Comparison of ENCODE assay signal across 15 mouse cellular contexts in the genomic region with DNA sequence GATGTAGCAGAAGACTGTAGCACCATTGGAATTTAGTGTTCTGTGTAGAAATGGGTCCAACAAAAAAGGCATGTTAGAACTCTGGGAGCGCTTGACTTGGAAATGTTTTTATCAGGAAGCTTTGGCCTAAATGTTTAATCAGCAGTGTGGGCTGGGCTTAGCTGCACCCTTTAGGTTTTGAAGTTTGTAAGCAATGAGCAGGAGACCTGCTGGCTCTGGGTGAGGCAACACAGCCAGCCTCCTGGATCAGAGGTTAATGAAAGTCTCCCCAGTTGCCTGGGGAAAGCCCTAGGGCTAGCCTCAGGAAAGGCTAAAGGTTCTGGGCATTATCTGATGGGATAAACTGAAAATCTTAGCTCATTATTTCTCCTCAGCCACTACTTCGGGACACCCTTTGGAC. TPM values are rescaled to one million over a fixed set of nuclear protein-coding genes. Genes with fewer than 3 reads are reported as not detected.
"Had no signal": no experiment of that assay in that cellular context is flagged by ENCODE, and none has a peak within 500 bp of the region (broad histone marks: within the 10 kb centered on the region; RNA-seq: fewer than 3 reads in every experiment).

No protein-coding gene starts in this region.

- H3K4me1 ChIP-seq: intestine, embryonic 15.5 days; kidney, embryonic 15.5 days; limb, embryonic 12.5 days; liver, embryonic 13.5 days had no signal

- H3K4me3 ChIP-seq: intestine, embryonic 15.5 days; kidney, embryonic 15.5 days; limb, embryonic 12.5 days; liver, embryonic 13.5 days; neural tube, embryonic 15.5 days had no signal

- H3K4me2 ChIP-seq: intestine, embryonic 15.5 days; kidney, embryonic 15.5 days; limb, embryonic 12.5 days; liver, embryonic 13.5 days; neural tube, embryonic 15.5 days had no signal

- H3K27me3 ChIP-seq: intestine, embryonic 15.5 days; kidney, embryonic 15.5 days; limb, embryonic 12.5 days; liver, embryonic 13.5 days; neural tube, embryonic 15.5 days had no signal

- H3K27ac ChIP-seq: intestine, embryonic 15.5 days; kidney, embryonic 15.5 days; limb, embryonic 12.5 days; liver, embryonic 13.5 days; neural tube, embryonic 15.5 days had no signal

- ATAC-seq: liver, postnatal 0 days had no signal

- DNase-seq: kidney, adult 2 months; kidney, postnatal 14 days; liver; liver, embryonic 13.5 days; liver, postnatal 0 days; right cerebral cortex, postnatal 4 days; spleen, adult 18-20 months; thymus, adult 18-20 months; thymus, postnatal 14 days had no signal

- H3K9me3 ChIP-seq: intestine, embryonic 15.5 days; kidney, embryonic 15.5 days; limb, embryonic 12.5 days; liver, embryonic 13.5 days; neural tube, embryonic 15.5 days had no signal

- H3K9ac ChIP-seq: intestine, embryonic 15.5 days; kidney, embryonic 15.5 days; limb, embryonic 12.5 days; liver, embryonic 13.5 days; liver, postnatal 0 days; neural tube, embryonic 15.5 days had no signal

- H3K36me3 ChIP-seq: intestine, embryonic 15.5 days; kidney, embryonic 15.5 days; limb, embryonic 12.5 days; liver, embryonic 13.5 days; neural tube, embryonic 15.5 days had no signal

RNA-seq across cellular contexts. Expression of gene Neurod1, which starts 58.2 kb away (rescaled TPM):
- polyA plus RNA-seq: kidney, adult 2 months; liver, embryonic 13.5 days; liver, postnatal 0 days; lung, embryonic 16.5 days; urinary bladder, adult 2 months had no signal
